Mouse (Mus musculus): ENCODE results near the gene Sorbs1.

- TF ChIP-seq CTCF (IDR thresholded peaks at IDR 0.05; ENCODE audit: extremely low read depth, insufficient read length, insufficient replicate concordance, low read depth, low read length) (no peak), POLR2A (IDR thresholded peaks at IDR 0.05; ENCODE audit: low read depth, low read length) (no peak)
Measured at GRCm38 (mm10) chr19:40455248-40455647, 58.3 kb downstream of the Sorbs1 start.
